Mouse (Mus musculus) cortical plate, adult 2 months (tissue): Measurements from ENCODE around the gene Ubb. TPM values are rescaled to one million over a fixed set of nuclear protein-coding genes. Genes with fewer than 3 reads are reported as not detected.

ENCODE experiments used
- H3K27ac ChIP-seq: fragments of 200-500 bp; 2 replicates; pipeline ENCODE4 v1.5.1; 2012; ENCODE audit warnings: low read length, control low read depth, inconsistent platforms; ENCODE audit not compliant: insufficient read depth
- H3K4me1 ChIP-seq: fragments of 200-500 bp; 2 replicates; pipeline ENCODE4 v1.6.1; 2011; ENCODE audit warnings: low read length; ENCODE audit not compliant: control insufficient read depth, insufficient read depth
- H3K4me3 ChIP-seq: fragments of 200-500 bp; 2 replicates; pipeline ENCODE4 v1.5.1; 2011; ENCODE audit warnings: mild to moderate bottlenecking, low read length, control low read depth; ENCODE audit not compliant: insufficient read depth
- CTCF ChIP-seq: fragments of 200-500 bp; IDR thresholded peaks from 2 replicates; pipeline ENCODE4 v1.5.1; 2011; ENCODE audit warnings: mild to moderate bottlenecking, control low read depth, low read length; ENCODE audit not compliant: insufficient read depth; ENCODE audit errors: extremely low read depth
- POLR2A ChIP-seq: fragments of 200-500 bp; IDR thresholded peaks from 2 replicates; pipeline ENCODE4 v1.6.1; 2011; ENCODE audit warnings: mild to moderate bottlenecking, low read length, control low read depth; ENCODE audit not compliant: insufficient read depth; ENCODE audit errors: extremely low read depth
- polyA plus RNA-seq: library from polyadenylated mRNA; depleted of rRNA; stranded (reverse); fragments of >200 nt; gene quantifications from 2 replicates; pipeline ENCODE4 v1.2.3, GENCODE M21; 2012; rRNA removed

Ubb gene
- polyA plus RNA-seq, 1 experiment: 3,262 TPM

- Histone ChIP-seq H3K4me3 (peak overlapping the region; percentile 90), H3K4me1 (no peaks in the 10 kb centered on the region; the same call in none of the 2 replicates), H3K27ac (no peak overlapping the region; the same call in 1 of the 2 replicates)
- TF ChIP-seq POLR2A (no peak), CTCF (no peak)
These were observed 51.0 kb downstream of the Ubb start for GRCm38 (mm10) chr11:62601732-62602618.

Other genes starting within 250 kb of the Ubb start
- 8.9 and 9.1 TPM in 2 replicates for gene Pigl, start 92.7 kb upstream of the Ubb start, polyA plus RNA-seq
- gene Ncor1, start 92.6 kb upstream of the Ubb start, polyA plus RNA-seq: 129 and 139 TPM in 2 replicates
- 57.3 and 65.1 TPM in 2 replicates for gene Cenpv, start 11.9 kb upstream of the Ubb start, polyA plus RNA-seq
- 23.4 and 23.5 TPM in 2 replicates for gene Trpv2, start 23.3 kb downstream of the Ubb start, polyA plus RNA-seq
- gene Lrrc75a, start 97.4 kb downstream of the Ubb start, polyA plus RNA-seq: 19.7 and 22.1 TPM in 2 replicates
- 36.2 and 39.3 TPM in 2 replicates for gene Mmgt2, start 97.5 kb downstream of the Ubb start, polyA plus RNA-seq
- 13.2 and 13.6 TPM in 2 replicates for gene Zfp287, start 180.7 kb downstream of the Ubb start, polyA plus RNA-seq
- gene Gm10428, start 201.9 kb downstream of the Ubb start, polyA plus RNA-seq: not detected in 2 replicates
- gene Zfp286, start 238.3 kb downstream of the Ubb start, polyA plus RNA-seq: 19.6 and 22.4 TPM in 2 replicates